Mouse (Mus musculus): Measurements from ENCODE around the gene Foxd3. TPM values are rescaled to one million over a fixed set of nuclear protein-coding genes. Genes with fewer than 3 reads are reported as not detected.

Gene Foxd3
- total RNA-seq, 2 experiments from 2014 or later = not detected

DNA sequence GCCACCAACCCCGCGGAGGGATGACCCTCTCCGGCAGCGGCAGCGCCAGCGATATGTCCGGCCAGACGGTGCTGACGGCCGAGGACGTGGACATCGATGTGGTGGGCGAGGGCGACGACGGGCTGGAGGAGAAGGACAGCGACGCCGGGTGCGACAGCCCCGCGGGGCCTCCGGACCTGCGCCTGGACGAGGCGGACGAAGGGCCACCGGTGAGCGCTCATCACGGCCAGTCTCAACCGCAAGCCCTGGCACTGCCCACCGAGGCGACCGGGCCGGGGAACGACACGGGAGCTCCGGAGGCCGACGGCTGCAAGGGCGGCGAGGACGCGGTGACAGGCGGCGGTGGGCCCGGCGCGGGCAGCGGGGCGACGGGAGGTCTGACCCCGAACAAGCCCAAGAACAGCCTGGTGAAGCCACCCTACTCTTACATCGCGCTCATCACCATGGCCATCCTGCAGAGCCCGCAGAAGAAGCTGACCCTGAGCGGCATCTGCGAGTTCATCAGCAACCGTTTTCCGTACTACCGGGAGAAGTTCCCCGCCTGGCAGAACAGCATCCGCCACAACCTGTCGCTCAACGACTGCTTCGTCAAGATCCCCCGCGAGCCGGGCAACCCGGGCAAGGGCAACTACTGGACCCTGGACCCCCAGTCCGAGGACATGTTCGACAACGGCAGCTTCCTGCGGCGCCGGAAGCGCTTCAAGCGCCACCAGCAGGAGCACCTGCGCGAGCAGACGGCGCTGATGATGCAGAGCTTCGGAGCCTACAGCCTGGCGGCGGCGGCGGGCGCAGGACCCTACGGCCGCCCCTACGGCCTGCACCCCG is 718 bp downstream of the Foxd3 start:
- DNase-seq (ENCODE audit: low spot score in 2 of 2) = peak; percentile 24

DNA sequence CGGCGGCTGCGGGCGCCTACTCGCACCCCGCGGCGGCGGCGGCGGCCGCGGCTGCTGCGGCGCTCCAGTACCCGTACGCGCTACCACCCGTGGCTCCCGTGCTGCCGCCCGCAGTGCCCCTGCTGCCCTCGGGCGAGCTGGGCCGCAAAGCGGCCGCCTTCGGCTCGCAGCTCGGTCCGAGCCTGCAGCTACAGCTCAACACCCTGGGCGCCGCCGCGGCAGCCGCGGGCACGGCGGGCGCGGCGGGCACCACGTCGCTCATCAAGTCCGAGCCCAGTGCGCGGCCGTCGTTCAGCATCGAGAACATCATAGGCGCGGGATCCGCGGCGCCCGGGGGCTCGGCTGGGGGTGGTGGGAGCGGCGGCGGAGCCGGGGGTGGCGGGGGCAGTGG is 1.3 kb downstream of the Foxd3 start:
- no peak for DNase-seq (ENCODE audit: low spot score in 2 of 2)

DNA sequence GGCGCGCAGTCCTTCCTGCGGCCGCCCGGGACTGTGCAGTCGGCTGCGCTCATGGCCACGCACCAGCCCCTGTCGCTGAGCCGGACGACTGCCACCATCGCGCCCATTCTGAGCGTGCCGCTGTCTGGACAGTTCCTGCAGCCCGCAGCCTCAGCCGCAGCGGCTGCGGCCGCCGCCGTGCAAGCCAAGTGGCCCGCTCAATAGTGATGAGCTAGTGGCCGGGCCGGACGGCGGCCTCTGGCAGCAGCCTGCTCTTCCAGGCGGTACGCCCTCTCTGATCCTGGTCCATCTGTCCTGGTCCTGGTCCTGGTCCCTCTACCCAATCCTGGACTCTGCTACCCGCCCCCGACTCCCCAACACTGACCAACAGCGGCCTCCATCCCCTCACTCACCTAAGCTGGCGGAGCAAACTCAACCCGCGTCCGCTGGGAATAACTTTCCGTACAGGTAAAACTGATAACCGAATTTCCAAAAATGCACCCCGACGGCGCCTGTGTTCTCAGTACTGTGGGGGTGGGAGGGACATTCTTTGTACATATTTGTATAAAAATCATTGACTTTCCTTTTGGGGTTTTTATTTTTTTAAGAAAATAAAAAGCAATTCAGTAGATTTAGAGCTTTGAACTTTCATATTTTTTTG is 1.9 kb downstream of the Foxd3 start:
- DNase-seq (ENCODE audit: low spot score in 2 of 2) = peak in 1 of 2 experiments; percentile 18

DNA sequence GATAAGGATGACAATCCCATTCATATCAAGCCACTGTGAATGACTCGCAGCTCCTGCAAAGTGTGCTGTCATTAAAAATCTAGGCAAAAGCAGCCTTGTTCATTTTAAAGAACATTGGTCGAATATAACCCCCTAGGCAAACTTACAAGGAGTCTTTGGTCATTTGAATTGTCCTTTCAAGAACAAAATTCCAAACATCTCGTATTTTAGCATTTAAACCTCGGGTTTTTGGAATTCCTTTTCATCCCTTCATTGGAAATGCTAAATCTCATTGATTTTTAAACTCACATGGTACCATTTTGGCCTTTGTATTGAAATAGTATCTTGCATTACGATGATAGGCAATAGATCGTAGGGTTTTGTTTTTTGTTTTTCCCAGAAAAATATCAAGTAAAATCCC is 2.8 kb downstream of the Foxd3 start:
- peak in 1 of 2 experiments; percentile 9 for DNase-seq (ENCODE audit: low spot score in 2 of 2)

DNA sequence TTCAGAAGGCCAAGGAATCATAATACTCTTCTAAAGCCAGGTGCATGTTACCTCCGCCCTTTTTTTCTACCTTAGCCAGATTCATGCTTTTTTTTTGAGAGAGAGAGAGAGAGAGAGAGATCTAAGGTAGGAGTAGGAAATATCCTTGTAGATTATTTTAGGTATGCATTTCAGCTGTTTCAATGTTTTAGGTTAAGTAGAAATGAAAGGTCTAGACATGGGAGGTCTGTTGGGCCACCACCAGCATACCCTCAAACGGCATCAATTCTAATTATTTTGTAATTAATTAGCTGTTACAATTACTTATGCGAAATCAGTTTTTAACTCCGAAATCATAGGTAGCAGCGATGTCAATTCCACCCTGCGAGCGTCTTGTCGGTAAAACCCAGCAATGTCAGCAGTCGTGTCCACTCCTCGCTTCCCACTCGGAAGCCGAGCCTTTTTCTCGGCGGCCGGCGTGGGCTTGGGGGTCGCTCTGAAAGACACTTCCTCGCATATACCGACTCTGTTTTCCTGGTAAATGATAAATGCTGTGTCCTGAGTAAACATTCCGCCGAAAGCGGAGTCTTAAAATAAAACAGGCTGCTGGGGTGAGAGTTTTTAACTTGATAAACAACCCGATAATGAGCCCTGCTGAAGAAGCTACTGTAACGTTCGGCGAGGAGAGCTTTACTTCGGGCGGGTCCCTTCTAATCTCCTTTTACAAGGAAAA is 3.4 kb downstream of the Foxd3 start:
- peak; percentile 17 to 20 for DNase-seq (ENCODE audit: low spot score in 2 of 2)

DNA sequence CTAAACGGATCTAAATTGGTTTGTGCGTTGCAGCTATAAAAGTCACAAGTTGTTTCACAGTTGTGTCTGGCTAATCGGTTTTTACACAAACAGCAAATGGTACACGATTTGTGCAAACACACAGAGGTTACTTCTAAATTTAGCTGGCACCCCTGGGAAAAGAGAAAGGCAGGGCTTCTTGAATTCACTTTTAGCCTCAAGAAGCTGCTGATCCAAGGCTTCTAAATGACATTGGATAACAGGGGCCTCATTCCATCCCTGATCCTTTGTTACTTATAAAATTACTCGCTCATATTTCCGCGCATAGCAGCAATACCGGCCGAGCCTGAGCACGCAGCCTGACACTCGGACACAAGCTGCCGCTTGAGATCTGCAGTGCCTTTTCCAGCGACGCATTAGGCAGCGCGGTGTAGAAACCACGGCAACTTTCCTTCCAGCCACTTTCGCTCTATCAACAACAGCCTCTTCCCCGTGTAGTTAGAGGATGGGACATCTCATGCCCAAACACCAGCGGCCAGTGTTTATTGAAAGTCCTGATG is 4.0 kb downstream of the Foxd3 start:
- peak; percentile 23 to 31 for DNase-seq (ENCODE audit: low spot score in 2 of 2)

DNA sequence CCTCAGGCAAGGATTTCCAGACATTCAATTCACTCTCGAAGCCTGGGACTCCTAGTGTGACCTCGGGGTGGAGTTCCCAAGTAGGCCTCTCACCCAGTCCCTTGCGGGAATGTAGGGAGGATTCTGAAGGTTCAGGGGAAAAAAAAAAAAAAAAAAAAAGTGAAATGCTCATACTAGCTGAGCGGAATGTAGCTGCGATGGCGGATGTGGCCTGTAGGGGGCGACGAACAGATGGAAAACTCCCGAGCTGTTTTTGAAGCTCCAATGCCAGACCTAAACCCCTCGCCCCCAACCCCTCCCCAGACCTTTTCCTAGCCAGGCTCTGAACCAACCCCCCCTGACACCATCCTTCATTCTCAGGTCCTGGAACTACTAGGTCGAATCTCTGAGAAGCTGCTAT is 4.9 kb downstream of the Foxd3 start:
- DNase-seq (ENCODE audit: low spot score in 2 of 2) = peak; percentile 71 to 77

DNA sequence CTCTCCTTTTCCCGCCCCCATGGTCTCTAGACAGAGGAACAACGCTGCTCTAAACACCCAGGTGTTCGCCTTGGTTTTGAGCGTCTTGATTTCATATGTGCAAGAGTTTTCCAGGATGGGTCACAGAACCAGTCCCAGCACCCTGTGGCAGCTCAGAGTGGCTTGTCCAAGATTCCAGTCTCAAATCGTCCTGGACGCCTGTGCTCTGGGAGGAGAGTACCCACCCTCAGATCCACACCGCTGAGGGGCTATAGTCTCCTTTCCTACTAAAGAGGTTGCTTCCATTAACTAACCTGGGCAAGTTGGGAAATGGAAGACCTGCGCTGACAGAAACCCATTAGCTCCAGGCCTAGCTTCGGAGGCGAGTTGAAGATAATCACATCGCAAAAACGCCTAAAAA is 5.9 kb downstream of the Foxd3 start:
- DNase-seq (ENCODE audit: low spot score in 2 of 2) = peak in 1 of 2 experiments; percentile 9

DNA sequence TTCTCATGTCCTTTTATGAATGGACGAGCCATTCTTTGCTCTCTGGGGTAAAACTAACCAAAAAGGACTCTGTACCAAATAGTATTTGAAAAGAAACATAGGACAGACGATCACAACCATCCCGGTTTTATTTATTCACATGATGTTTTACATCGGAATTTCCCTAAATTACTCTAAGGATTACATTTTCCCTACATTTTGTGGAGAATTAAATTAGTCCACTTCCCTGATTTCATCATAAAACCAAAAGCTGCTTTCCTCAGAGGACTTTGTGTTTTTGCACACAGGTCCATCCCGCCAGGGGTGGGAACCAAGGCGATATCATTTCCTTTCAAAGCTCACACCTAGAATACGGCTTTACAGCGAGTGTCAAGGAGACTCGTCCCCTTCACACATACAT is 6.3 kb downstream of the Foxd3 start:
- no peak for DNase-seq (ENCODE audit: low spot score in 2 of 2)

DNA sequence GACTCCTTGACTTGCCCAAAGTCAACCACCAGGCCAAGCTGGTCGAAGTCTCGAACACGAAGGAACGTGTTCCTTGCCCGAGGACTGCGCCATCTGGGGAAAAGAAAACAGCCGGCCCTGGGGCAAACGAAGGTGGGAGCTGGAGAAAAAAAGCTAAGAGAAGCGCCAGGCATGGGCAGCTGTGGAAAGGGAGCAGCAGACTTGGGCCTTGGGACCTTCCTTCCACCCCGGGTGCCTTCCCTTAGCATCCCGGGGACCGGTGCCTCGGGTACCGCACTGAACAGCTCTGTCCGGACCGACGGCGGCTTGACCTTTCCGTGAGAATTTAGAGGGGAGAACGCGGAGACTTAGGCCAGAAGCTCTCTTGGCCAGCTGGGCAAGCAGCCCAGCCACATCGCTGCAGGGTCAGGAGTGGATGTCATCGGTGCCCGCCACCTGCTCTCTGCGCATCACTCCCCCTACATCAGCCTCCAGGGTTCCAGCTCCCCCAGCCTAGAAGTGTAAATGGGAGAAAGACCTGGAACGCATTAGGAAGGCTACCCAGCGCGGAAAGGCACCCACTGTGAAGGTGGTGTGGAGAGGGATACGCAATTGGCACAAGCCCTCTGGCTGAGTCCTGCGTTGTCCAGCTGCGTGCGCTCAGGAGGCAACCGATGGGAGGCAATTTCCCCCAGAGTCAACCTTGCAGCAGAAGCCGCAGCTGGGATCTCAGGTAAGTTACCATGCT is 6.9 kb downstream of the Foxd3 start:
- DNase-seq (ENCODE audit: low spot score in 2 of 2) = peak in 1 of 2 experiments; percentile 11

DNA sequence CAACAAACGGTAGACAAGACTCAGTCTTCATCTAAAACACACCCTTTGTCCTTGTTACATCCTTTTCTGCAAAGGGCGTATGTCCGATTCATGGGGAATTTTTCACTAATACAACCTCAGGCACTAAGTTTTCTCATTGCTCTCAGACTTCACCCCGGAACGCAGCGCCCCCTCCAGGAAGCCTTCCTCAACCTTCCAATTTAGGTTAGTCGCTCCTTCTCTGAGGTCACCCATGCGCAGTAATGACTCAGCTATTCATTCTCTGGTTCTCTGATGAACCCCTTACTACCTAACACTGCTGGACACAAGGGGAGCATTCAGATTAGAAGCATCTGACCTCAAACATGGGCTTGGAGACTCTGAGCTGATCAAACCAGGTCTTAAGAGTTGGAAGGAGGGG is 7.6 kb downstream of the Foxd3 start:
- no peak for DNase-seq (ENCODE audit: low spot score in 2 of 2)

DNA sequence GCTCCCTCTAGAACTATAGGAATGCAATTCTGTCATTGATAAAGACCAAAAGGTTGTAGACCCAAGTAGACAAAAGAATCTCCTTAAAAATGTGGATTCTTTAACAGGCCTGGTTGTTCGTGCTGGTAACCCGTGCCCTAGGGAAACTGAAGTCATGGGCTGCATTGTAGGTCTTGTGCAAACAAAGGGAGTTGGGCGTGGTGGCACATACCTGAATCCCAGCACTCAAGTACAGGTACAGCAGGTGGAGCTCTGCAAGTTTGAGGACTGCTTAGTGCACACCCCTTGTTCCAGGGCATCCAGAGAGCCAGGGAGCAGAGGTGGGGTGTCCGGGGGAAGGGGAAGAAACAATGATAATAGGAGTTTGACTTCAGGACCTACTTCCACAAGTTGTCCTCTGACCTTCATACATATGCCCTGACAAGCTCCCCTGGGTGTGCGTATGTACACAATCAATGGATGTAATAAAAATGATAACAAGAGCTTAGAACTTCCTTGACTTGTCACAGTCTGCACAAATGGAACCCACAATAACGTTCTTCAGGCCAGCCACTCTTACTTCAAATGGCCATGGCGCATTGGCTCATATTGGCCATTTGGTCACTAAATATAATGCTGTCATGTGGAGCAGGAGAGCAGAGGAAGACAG is 14.2 kb downstream of the Foxd3 start:
- no peak for DNase-seq (ENCODE audit: low spot score in 2 of 2)

DNA sequence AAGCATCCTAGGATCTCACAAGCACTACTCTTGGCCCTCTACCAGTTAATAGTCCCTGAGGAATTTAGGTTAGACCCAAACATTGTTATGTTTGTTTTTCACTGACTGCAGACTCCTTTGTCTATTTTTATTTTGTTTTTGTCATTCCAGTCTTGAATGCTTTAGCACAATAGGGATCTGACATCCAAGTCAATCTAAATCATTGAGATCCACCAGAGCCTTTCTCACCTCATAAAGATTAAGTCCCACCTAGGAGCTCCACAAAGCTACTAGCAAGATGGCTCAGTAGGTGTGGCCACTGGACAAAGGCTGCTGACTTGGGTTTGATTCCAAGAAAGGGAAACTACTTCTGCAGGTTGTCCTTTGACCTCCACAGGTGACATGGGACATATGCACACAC is 19.1 kb downstream of the Foxd3 start:
- no peak for DNase-seq (ENCODE audit: low spot score in 2 of 2)

DNA sequence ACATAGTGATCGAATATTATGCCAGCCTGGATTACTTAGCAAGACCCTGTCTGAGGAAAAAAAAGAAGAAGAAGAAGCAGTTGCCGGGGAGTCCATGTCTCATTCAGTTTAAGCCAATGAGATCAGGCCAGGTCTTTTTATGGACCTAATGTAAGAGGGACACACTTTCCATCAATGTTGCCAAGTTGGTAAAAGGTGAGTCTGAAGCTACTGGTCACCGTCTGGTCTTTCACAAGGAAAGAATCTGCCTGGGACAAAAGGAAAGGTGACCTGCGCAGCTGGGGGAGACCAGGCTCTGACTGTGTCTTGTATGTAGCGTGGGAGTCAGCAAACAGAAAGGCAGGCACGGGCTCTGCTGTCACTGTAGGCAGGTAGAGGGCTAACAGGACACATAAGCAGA is 27.8 kb downstream of the Foxd3 start:
- DNase-seq (ENCODE audit: low spot score in 2 of 2) = no peak

DNA sequence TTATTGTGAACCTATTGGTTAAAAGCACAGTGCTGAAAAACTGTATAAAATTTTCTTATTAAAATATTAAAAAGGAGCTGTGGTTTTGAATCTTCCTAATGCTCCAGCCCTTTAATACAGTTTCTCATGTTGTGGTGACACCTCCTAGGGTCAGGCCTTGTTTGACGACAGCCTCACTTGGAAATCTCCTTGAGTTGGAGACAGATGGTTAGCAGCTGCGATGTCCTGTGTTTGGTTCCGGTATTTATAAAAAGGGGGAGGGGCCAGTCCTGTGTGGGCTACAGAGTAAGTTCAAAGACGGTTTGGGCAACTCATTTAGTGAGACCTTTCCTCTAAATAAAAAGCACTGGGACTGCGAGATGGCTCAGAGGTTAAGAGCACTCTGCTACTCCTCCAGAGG is 30.2 kb downstream of the Foxd3 start:
- DNase-seq (ENCODE audit: low spot score in 2 of 2) = no peak

Small RNA genes within 50 kb of the gene (microRNA-seq; reads per million reads assigned to microRNA genes)
- 0 reads per million in 2 experiments for gene Gm23366

Other genes with a start within 250 kb of the Foxd3 start
- 10 to 100 TPM; 12.9 to 17.1 TPM for gene Alg6, start 59.4 kb downstream of the Foxd3 start, total RNA-seq (2021)
- 1 to 10 TPM; 6.1 to 7.5 TPM for gene Efcab7, start 172.9 kb downstream of the Foxd3 start, total RNA-seq (2021)

Data from layer of hippocampus, postnatal 10 days (tissue).